Mouse (Mus musculus) lung, postnatal 14 days (tissue): ENCODE measurements around the gene Nubp1.

ENCODE experiments used
- DNase-seq: peaks from one replicate; pipeline ENCODE4 v3.0.0; 2021

Nubp1 gene

GRCm38 (mm10) chr16:10417723-10418259, 6.0 kb downstream of the Nubp1 start:
- no peak for DNase-seq

- DNase-seq, result no peak
Observed at GRCm38 (mm10) chr16:10420447-10421054, 8.8 kb downstream of the Nubp1 start.

GRCm38 (mm10) chr16:10431911-10432310, 20.2 kb downstream of the Nubp1 start:
- DNase-seq, result no peak

GRCm38 (mm10) chr16:10432387-10432786, 20.6 kb downstream of the Nubp1 start:
- DNase-seq, result no peak

- DNase-seq, result no peak
Observed at GRCm38 (mm10) chr16:10433344-10433743, 21.6 kb downstream of the Nubp1 start.

- DNase-seq, result no peak
Observed at GRCm38 (mm10) chr16:10436166-10436565, 24.4 kb downstream of the Nubp1 start.

- DNase-seq, result no peak
Observed at GRCm38 (mm10) chr16:10438055-10438454, 26.3 kb downstream of the Nubp1 start.

- DNase-seq, result no peak
Observed at GRCm38 (mm10) chr16:10441328-10441727, 29.6 kb downstream of the Nubp1 start.

- no peak for DNase-seq
Observed at GRCm38 (mm10) chr16:10441761-10442160, 30.0 kb downstream of the Nubp1 start.

GRCm38 (mm10) chr16:10443723-10444122, 32.0 kb downstream of the Nubp1 start:
- no peak for DNase-seq

- DNase-seq, result no peak
Observed at GRCm38 (mm10) chr16:10446573-10447263, 35.0 kb downstream of the Nubp1 start.

GRCm38 (mm10) chr16:10447264-10447594, 35.5 kb downstream of the Nubp1 start, which contains the start of gene Tvp23a:
TSS of gene Tvp23a (minus strand) at chr16:10447362.
- DNase-seq, result peak; percentile 46

- no peak for DNase-seq
Observed at GRCm38 (mm10) chr16:10447781-10448180, 36.0 kb downstream of the Nubp1 start.

GRCm38 (mm10) chr16:10448931-10449330, 37.2 kb downstream of the Nubp1 start:
- no peak for DNase-seq

GRCm38 (mm10) chr16:10451906-10452305, 40.2 kb downstream of the Nubp1 start:
- no peak for DNase-seq

- DNase-seq, result peak; percentile 97
Observed at GRCm38 (mm10) chr16:10452445-10452896, 40.7 kb downstream of the Nubp1 start.

GRCm38 (mm10) chr16:10453872-10454582, 42.3 kb downstream of the Nubp1 start:
- no peak for DNase-seq

GRCm38 (mm10) chr16:10454583-10454974, 42.8 kb downstream of the Nubp1 start:
- DNase-seq, result no peak

GRCm38 (mm10) chr16:10460188-10460587, 48.4 kb downstream of the Nubp1 start:
- DNase-seq, result no peak

- no peak for DNase-seq
Observed at GRCm38 (mm10) chr16:10461178-10461577, 49.4 kb downstream of the Nubp1 start.

GRCm38 (mm10) chr16:10465011-10465681, 53.4 kb downstream of the Nubp1 start:
- DNase-seq, result no peak

GRCm38 (mm10) chr16:10467391-10468107, 55.8 kb downstream of the Nubp1 start:
- no peak for DNase-seq
